Mouse (Mus musculus) embryonic stem cell, embryonic (primary cell): Measurements from ENCODE around the gene Ank.

Experiments used
- CTCF ChIA-PET, 4 experiments: fragments of 300-600 bp in 2 of 4; fragments of 350-600 bp in 2 of 4; sonication (Branson Sonifier 250); formaldehyde crosslinking; loops; one replicate each; lab custom pipeline; 2022; ENCODE audit warnings: inconsistent platforms in 2 of 4; lab: Charles Lee
- POLR2A ChIA-PET, 4 experiments: fragments of 300-600 bp in 2 of 4; fragments of 350-600 bp in 2 of 4; sonication (Branson Sonifier 250); formaldehyde crosslinking; loops; one replicate each; lab custom pipeline; 2022; ENCODE audit warnings: antibody characterized with exemption in 4 of 4, inconsistent platforms in 1 of 4; lab: Charles Lee

Gene Ank

DNA sequence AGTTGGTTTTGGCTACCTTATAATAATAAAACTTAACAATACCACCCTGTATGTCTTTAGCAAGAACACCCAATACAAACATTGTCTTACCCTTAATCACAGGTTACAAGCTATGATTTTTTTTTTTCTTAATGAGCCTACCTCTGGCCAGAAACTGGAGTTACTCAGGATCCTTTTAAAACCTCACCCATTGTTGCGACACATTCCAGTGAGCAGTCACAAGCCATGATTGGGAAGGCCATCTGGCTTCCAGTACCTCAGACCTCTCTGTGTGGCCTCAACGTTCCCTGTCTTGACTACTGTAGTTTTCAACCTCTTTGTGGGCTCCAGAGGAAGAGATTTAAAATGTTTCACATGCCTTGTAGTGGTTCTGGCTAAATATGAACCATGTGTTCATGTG is 103.4 kb downstream of the Ank start:
- POLR2A ChIA-PET: interaction anchor here in 3 of 4 experiments (0.6 to 1.6 kb wide), 5 partner anchors 9 to 120 kb away, joined by 3 to 6 read pairs (median 3); no protein-coding TSS in a partner anchor
- CTCF ChIA-PET: interaction anchor here in 1 of 4 experiments (1.0 kb wide), 1 partner anchor 13 kb away, joined by 3 read pairs; no protein-coding TSS in a partner anchor

GRCm38 (mm10) chr15:27570385-27570784 is 103.9 kb downstream of the Ank start:
- POLR2A ChIA-PET: interaction anchor here in 3 of 4 experiments (0.6 to 1.6 kb wide), 6 partner anchors 10 to 121 kb away, joined by 3 to 6 read pairs (median 3); no protein-coding TSS in a partner anchor

GRCm38 (mm10) chr15:27571179-27571578 is 104.7 kb downstream of the Ank start:
- ChIA-PET CTCF (no interaction called here), POLR2A (interaction anchor here in 1 of 4 experiments (0.8 to 1.5 kb wide), 3 partner anchors 18 to 212 kb away, joined by 3 read pairs; no protein-coding TSS in a partner anchor)

More at GRCm38 (mm10) chr15:27570385-27570784, 103.9 kb downstream of the Ank start:
- CTCF ChIA-PET: interaction anchor here in 1 of 4 experiments (1.0 kb wide), 1 partner anchor 13 kb away, joined by 3 read pairs; no protein-coding TSS in a partner anchor

- ChIA-PET CTCF (no interaction called here), POLR2A (interaction anchor here in 1 of 4 experiments (0.5 kb wide), 1 partner anchor 402 kb away, joined by 3 read pairs; no protein-coding TSS in a partner anchor)
Measured at GRCm38 (mm10) chr15:27574992-27575781, 108.7 kb downstream of the Ank start.

DNA sequence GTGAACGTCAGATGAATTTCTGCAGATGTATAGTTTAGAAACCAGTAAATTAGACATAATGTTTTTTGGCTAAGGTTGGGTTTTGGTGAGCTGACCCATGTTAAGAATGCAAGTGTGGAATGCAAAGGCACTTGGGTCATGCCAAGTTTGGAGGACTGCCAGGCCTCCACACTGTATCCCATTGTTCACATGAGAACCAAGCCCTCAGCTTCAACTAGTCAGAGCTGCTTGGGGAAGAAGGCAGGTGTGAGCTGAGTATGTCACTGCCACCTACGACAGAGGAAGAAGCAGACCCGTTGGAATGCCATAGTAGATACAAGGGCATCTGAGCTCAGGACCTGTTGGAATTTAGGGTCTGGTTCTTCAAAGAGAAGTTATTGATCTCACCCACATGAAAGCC is 109.5 kb downstream of the Ank start:
- POLR2A ChIA-PET: interaction anchor here in 1 of 4 experiments (1.1 kb wide), 1 partner anchor 10 kb away, joined by 3 read pairs; no protein-coding TSS in a partner anchor
- CTCF ChIA-PET: interaction anchor here in 1 of 4 experiments (0.7 kb wide), 1 partner anchor 923 kb away, joined by 3 read pairs; no protein-coding TSS in a partner anchor

DNA sequence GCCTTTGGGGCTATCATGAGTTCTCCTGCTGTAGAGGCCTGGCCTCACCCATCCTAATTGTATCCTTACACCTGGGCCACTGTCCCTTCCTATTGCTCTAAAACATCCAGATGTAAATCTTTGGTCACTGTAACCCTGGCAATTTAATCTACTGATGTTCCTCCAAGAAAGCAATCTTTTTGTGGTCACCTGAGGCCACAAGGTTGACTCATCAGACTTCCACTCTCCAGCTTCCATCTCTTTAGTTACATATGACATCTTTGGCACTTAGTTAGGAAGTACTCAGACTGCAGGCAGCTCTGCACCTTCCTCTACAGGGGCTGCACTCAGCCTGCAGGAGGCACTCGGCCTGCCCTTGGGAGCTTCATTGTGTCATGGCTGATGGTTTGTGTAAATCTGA is 110.4 kb downstream of the Ank start:
- POLR2A ChIA-PET: interaction anchor here in 1 of 4 experiments (1.1 kb wide), 1 partner anchor 9 kb away, joined by 3 read pairs; no protein-coding TSS in a partner anchor
- CTCF ChIA-PET: no interaction called here

- ChIA-PET CTCF (interaction anchor here in 1 of 4 experiments (0.6 kb wide), 1 partner anchor 113 kb away, joined by 6 read pairs; no protein-coding TSS in a partner anchor), POLR2A (interaction anchor here in 3 of 4 experiments (0.5 to 1.0 kb wide), 5 partner anchors 16 to 233 kb away, joined by 3 to 5 read pairs (median 3); no protein-coding TSS in a partner anchor)
Measured at GRCm38 (mm10) chr15:27577915-27578780, 111.7 kb downstream of the Ank start.

DNA sequence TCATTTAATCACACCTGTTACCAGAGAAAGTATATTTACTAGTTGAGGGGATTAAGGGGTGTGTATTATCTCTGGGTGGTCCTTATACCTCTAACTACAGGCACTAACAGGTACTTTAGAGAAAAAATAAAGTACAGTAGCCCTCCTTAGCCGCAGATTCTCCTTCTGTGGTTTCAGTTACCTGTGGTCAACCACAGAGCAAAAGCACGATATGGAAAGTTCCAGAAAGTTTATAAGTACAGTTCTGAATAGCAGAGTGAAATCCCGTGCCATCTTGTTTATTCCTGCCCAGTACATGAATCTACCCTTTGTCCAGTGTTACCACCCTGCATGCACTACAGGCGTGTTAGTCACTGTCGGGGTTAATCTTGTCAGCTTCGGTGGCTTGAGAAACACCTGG is 112.4 kb downstream of the Ank start:
- ChIA-PET CTCF (no interaction called here), POLR2A (interaction anchor here in 1 of 4 experiments (1.1 kb wide), 1 partner anchor 12 kb away, joined by 4 read pairs; no protein-coding TSS in a partner anchor)

- POLR2A ChIA-PET: interaction anchor here in 1 of 4 experiments (0.7 to 1.1 kb wide), 2 partner anchors 11 to 50 kb away, joined by 4 read pairs; no protein-coding TSS in a partner anchor
- CTCF ChIA-PET: no interaction called here
Measured at GRCm38 (mm10) chr15:27579853-27580252, 113.4 kb downstream of the Ank start.

- POLR2A ChIA-PET: interaction anchor here in 1 of 4 experiments (0.9 to 1.6 kb wide), 2 partner anchors 13 to 16 kb away, joined by 3 to 4 read pairs; no protein-coding TSS in a partner anchor
Measured at GRCm38 (mm10) chr15:27580771-27581170, 114.3 kb downstream of the Ank start.

GRCm38 (mm10) chr15:27581640-27582039 is 115.2 kb downstream of the Ank start:
- CTCF ChIA-PET: interaction anchor here (0.6 to 2.4 kb wide), 7 partner anchors 9 to 258 kb away, joined by 3 to 7 read pairs (median 4); partner anchors contain the start of gene Otulinl (in 1 of the 4)
- POLR2A ChIA-PET: interaction anchor here in 1 of 4 experiments (0.9 to 2.4 kb wide), 4 partner anchors 9 to 16 kb away, joined by 3 to 6 read pairs (median 4); no protein-coding TSS in a partner anchor

More at GRCm38 (mm10) chr15:27580771-27581170, 114.3 kb downstream of the Ank start:
- CTCF ChIA-PET: interaction anchor here in 1 of 4 experiments (2.4 kb wide), 1 partner anchor 13 kb away, joined by 6 read pairs; no protein-coding TSS in a partner anchor

GRCm38 (mm10) chr15:27582428-27582827 is 116.0 kb downstream of the Ank start:
- POLR2A ChIA-PET: interaction anchor here in 2 of 4 experiments (0.5 to 2.4 kb wide), 6 partner anchors 11 to 256 kb away, joined by 3 to 6 read pairs (median 3); no protein-coding TSS in a partner anchor
- CTCF ChIA-PET: interaction anchor here (0.6 to 2.4 kb wide), 21 partner anchors 11 to 267 kb away, joined by 3 to 14 read pairs (median 4); partner anchors contain the start of gene Otulinl (in 1 of the 4)

DNA sequence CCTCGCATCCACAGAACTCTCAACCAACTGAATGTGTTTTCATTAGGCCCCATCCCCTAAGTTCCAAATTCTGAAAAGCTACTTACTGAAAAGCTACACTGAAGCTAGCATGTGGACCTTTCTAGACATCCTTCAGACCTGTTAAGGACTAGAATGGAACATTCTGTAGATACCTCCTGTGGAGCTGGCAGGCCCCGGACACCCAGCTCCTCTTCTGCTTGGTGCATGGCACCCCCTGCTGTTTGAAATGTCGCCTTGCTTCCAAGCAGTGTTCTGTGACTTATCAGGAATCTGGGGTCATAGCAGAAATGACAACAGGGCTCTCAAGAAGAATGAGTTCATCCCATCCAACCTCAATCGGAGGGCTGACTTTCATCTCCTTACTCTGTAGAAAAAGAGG is 116.6 kb downstream of the Ank start:
- ChIA-PET CTCF (interaction anchor here (0.6 to 2.4 kb wide), 18 partner anchors 10 to 268 kb away, joined by 3 to 14 read pairs (median 4); no protein-coding TSS in a partner anchor), POLR2A (interaction anchor here in 2 of 4 experiments (0.5 to 2.4 kb wide), 5 partner anchors 12 to 257 kb away, joined by 3 to 6 read pairs (median 3); no protein-coding TSS in a partner anchor)

- POLR2A ChIA-PET: interaction anchor here in 1 of 4 experiments (1.6 to 4.5 kb wide), 2 partner anchors 13 to 258 kb away, joined by 3 to 27 read pairs; no protein-coding TSS in a partner anchor
- CTCF ChIA-PET: interaction anchor here in 3 of 4 experiments (0.6 to 1.8 kb wide), 11 partner anchors 10 to 266 kb away, joined by 3 to 14 read pairs (median 4); no protein-coding TSS in a partner anchor
Measured at GRCm38 (mm10) chr15:27583620-27584019, 117.1 kb downstream of the Ank start.

DNA sequence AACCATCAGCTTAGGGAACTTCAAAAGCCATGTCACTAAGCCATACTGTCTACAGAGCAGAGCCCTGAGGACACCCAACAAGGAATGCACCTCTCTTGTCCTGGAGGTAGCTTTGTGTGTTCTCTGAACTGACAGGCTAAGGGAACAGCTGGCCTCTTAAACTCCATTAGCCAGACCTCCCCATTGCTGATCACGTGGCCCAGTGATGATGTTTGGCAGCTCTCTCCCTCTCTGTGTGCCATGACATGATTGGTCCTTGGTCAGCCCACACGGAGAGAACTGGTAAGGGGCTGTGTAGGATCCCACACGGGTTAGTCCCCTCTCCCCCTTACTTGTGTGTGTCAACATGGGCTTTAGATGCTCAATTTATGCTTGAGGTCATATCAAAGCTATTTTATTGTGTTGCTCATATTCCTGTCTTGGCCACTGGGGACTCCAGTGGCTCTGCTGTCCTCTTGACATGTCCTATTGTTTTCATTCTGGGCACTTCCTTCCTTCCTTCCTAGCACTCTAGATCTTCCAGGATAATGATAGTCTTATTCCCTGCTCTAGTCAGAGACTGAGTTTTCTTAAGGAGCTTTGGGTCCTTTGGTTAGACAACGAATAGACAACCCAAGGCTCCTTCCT is 119.1 kb downstream of the Ank start:
- CTCF ChIA-PET: interaction anchor here in 3 of 4 experiments (0.5 to 1.0 kb wide), 7 partner anchors 9 to 334 kb away, joined by 3 to 4 read pairs (median 3); no protein-coding TSS in a partner anchor
- POLR2A ChIA-PET: interaction anchor here in 2 of 4 experiments (0.6 to 4.5 kb wide), 9 partner anchors 9 to 479 kb away, joined by 3 to 27 read pairs (median 3); no protein-coding TSS in a partner anchor

DNA sequence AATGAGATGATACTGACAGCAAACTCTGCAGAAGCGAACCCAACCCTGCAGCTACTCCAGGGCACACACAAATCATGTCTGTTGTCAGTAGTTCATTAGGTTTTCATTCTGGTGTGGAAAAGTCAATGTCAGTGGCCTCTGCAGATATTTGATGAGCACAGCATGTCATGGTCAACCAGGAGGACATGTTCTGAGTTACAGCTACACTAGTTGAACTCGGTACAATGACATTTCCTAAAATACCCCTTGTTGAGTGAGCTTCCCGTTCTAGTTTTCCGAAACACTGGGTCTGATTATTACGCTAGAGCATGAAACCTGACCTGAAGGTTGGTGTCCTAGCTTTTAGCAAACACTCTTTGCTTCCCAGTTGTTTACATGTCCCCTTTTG is 119.6 kb downstream of the Ank start:
- ChIA-PET POLR2A (interaction anchor here in 2 of 4 experiments (1.0 to 4.5 kb wide), 7 partner anchors 9 to 123 kb away, joined by 3 to 27 read pairs (median 3); no protein-coding TSS in a partner anchor), CTCF (interaction anchor here in 2 of 4 experiments (0.5 to 1.0 kb wide), 4 partner anchors 73 to 947 kb away, joined by 3 to 4 read pairs (median 3); no protein-coding TSS in a partner anchor)
